Mouse (Mus musculus) forebrain, embryonic 16.5 days (tissue): ENCODE data around the gene Alpl. TPM values are rescaled to one million over a fixed set of nuclear protein-coding genes. Genes with fewer than 3 reads are reported as not detected.

ENCODE experiments used
- ATAC-seq: fragments of 200-750 bp; cut with Nextera tagmentation; 2 replicates; pipeline ENCODE4 v1.8.0; 2017; ENCODE audit warnings: mild to moderate bottlenecking, moderate library complexity
- H3K27ac ChIP-seq: fragments of 300-500 bp; sonication (generic); 2 replicates; pipeline ENCODE4 v1.5.1; 2014; ENCODE audit warnings: low read length, control low read depth
- H3K27me3 ChIP-seq: fragments of 300-500 bp; sonication (generic); replicated peaks from 2 replicates; pipeline ENCODE4 v1.6.1; 2014; ENCODE audit warnings: low read length; ENCODE audit not compliant: control insufficient read depth, insufficient read depth
- H3K36me3 ChIP-seq: fragments of 300-500 bp; sonication (generic); 2 replicates; pipeline ENCODE4 v1.6.1; 2014; ENCODE audit not compliant: control insufficient read depth, insufficient read depth
- H3K4me1 ChIP-seq: fragments of 300-500 bp; sonication (generic); replicated peaks from 2 replicates; pipeline ENCODE4 v1.6.1; 2014; ENCODE audit warnings: low read length; ENCODE audit not compliant: control insufficient read depth, insufficient read depth
- H3K4me2 ChIP-seq: fragments of 300-500 bp; sonication (generic); 2 replicates; pipeline ENCODE4 v1.6.1; 2014; ENCODE audit warnings: mild to moderate bottlenecking, low read length, control low read depth
- H3K4me3 ChIP-seq: fragments of 300-500 bp; sonication (generic); replicated peaks from 2 replicates; pipeline ENCODE4 v1.5.1; 2014; ENCODE audit warnings: mild to moderate bottlenecking, low read length, control low read depth
- H3K9ac ChIP-seq: fragments of 300-500 bp; sonication (generic); replicated peaks from 2 replicates; pipeline ENCODE4 v1.6.1; 2014; ENCODE audit warnings: low read depth, low read length, control low read depth
- H3K9me3 ChIP-seq: fragments of 300-500 bp; sonication (generic); 2 replicates; pipeline ENCODE4 v1.6.1; 2016; ENCODE audit warnings: low read length; ENCODE audit not compliant: control insufficient read depth
- WGBS: fragments of 180-500 bp; shearing (Covaris S2); extraction: QIAGEN DNeasy Blood & Tissue Kit; methylation state at CpG from one replicate; pipeline ENCODE4 v1.1.7; 2014; 5-methylcytosine and 5-hydroxymethylcytosine counted together
- polyA plus RNA-seq: library from polyadenylated mRNA; unstranded; fragments of >200 nt; fragmentation: Nextera tagmentation; extraction: Ambion mirVana; gene quantifications from 2 replicates; pipeline ENCODE4 v1.2.1, GENCODE M21; 2015

The Alpl gene
- polyA plus RNA-seq, 1 experiment from 2014 or later: 7.6 TPM

GRCm38 (mm10) chr4:137729155-137729855, 66.9 kb downstream of the Alpl start:
- Histone ChIP-seq H3K27me3 (no peaks in the 10 kb centered on the region), H3K4me1 (peaks cover 22% of the 10 kb centered on the region), H3K9ac (peak overlapping the region; percentile 62), H3K9me3 (no peaks in the 10 kb centered on the region), H3K27ac (no peak overlapping the region), H3K36me3 (no peaks in the 10 kb centered on the region), H3K4me3 (peak overlapping the region; percentile 51), H3K4me2 (peak overlapping the region; percentile 77)
- ATAC-seq: peak; percentile 37
- 15% methylated on average over 24 of the region's 24 CpGs for WGBS

DNA sequence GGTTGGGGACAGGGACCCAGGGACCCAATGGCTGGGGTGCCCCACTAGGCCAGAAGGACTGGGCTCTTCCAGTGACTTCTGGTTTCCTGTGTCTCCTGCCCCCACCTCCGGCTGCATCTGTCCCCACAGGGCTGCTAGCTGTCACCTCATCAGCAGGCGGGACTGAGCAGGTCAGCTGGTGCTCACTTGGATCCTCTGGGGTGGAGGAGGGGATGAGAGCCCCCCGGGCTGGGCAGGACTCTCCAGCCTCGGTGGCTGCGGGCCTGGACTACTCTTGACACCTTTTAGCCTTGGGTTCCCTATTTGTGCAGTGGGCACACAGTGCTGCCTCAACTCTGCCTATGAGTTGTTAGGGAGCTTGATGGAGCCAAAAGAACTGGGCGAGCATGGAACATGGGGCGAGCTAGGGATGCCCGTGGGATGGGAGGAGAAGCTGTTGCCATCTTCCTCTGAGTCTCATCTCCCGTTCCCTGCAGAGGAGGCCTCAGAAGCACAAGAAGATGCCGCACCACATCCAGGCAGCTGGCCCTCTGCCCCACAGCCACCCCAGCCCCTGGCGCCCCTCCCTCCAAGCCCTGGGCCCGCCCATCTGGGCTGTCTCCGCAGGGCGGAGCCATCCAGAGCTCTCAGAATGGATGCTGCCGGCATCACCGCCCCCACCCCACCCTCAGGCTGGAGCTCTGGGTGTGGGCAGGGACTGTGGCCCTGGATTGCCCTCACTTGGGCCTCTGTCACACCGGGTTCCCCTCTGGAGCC, 67.6 kb downstream of the Alpl start:
- Histone ChIP-seq H3K36me3 (no peaks in the 10 kb centered on the region), H3K4me1 (peaks cover 26% of the 10 kb centered on the region), H3K4me2 (peak overlapping the region; percentile 77), H3K9ac (peak overlapping the region; percentile 62), H3K27me3 (peaks cover 3% of the 10 kb centered on the region; the same call in 1 of the 2 replicates), H3K27ac (no peak overlapping the region), H3K9me3 (no peaks in the 10 kb centered on the region), H3K4me3 (peak overlapping the region; percentile 51)
- WGBS: 8% methylated on average over 17 of the region's 17 CpGs
- peak; percentile 53 for ATAC-seq

- Histone ChIP-seq H3K4me3 (no peak overlapping the region), H3K4me1 (peaks cover 29% of the 10 kb centered on the region), H3K27ac (no peak overlapping the region), H3K9me3 (no peaks in the 10 kb centered on the region), H3K36me3 (no peaks in the 10 kb centered on the region), H3K4me2 (peak overlapping the region; percentile 3; the same call in 1 of the 2 replicates), H3K9ac (no peak overlapping the region), H3K27me3 (peaks cover 3% of the 10 kb centered on the region; the same call in 1 of the 2 replicates)
- 4% methylated on average over 15 of the region's 18 CpGs for WGBS
- peak; percentile 32 for ATAC-seq
Measured at GRCm38 (mm10) chr4:137727506-137728187, 68.5 kb downstream of the Alpl start.

- Histone ChIP-seq H3K27ac (no peak overlapping the region), H3K4me3 (no peak overlapping the region), H3K9me3 (no peaks in the 10 kb centered on the region), H3K4me1 (peaks cover 33% of the 10 kb centered on the region), H3K36me3 (no peaks in the 10 kb centered on the region), H3K27me3 (peaks cover 3% of the 10 kb centered on the region; the same call in 1 of the 2 replicates), H3K9ac (no peak overlapping the region; the same call in 1 of the 2 replicates), H3K4me2 (no peak overlapping the region)
- ATAC-seq: no peak
- 73% methylated on average over 18 of the region's 18 CpGs for WGBS
Measured at GRCm38 (mm10) chr4:137726739-137727505, 69.3 kb downstream of the Alpl start.

- peaks cover 33% of the 10 kb centered on the region for H3K4me1 ChIP-seq
- WGBS: 80% methylated on average over 13 of the region's 13 CpGs
- no peaks in the 10 kb centered on the region for H3K36me3 ChIP-seq
- H3K27ac ChIP-seq: no peak overlapping the region
- no peaks in the 10 kb centered on the region for H3K9me3 ChIP-seq
- no peak overlapping the region for H3K9ac ChIP-seq
- no peak overlapping the region for H3K4me2 ChIP-seq
- no peak overlapping the region for H3K4me3 ChIP-seq
- H3K27me3 ChIP-seq: peaks cover 3% of the 10 kb centered on the region; the same call in 1 of the 2 replicates
- ATAC-seq: no peak
Measured at GRCm38 (mm10) chr4:137725541-137726145, 70.5 kb downstream of the Alpl start.

- Histone ChIP-seq H3K4me2 (no peak overlapping the region), H3K9ac (no peak overlapping the region), H3K4me1 (peaks cover 33% of the 10 kb centered on the region), H3K9me3 (no peaks in the 10 kb centered on the region), H3K4me3 (no peak overlapping the region), H3K27ac (no peak overlapping the region), H3K27me3 (peaks cover 3% of the 10 kb centered on the region; the same call in 1 of the 2 replicates), H3K36me3 (no peaks in the 10 kb centered on the region)
- no peak for ATAC-seq
- WGBS: 50% methylated on average over 8 of the region's 8 CpGs
Measured at GRCm38 (mm10) chr4:137724766-137725165, 71.4 kb downstream of the Alpl start.

DNA sequence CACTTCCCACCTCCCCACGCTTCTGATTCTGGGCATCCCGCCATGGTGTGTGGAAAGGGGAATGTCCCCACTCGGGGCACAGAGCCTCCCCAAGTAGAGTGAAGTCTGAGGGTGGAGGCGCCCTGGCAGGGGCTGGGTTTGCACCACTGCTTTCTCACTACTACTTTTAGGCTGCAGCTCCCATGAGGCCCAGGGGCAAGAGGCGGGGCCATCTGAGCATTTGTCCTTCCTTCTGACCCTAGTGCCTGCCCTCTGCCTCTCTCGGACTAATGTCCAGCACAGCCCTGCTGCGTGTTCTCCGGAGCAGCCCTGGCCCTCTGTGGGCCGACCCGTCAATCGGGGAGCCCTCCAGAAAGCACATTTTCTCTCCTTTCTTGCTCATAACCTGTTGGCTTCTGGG, 72.0 kb downstream of the Alpl start:
- WGBS: 47% methylated on average over 11 of the region's 11 CpGs
- Histone ChIP-seq H3K27me3 (peaks cover 3% of the 10 kb centered on the region; the same call in 1 of the 2 replicates), H3K4me1 (peaks cover 35% of the 10 kb centered on the region), H3K27ac (no peak overlapping the region), H3K4me3 (no peak overlapping the region), H3K4me2 (no peak overlapping the region; the same call in 1 of the 2 replicates), H3K9ac (no peak overlapping the region), H3K9me3 (no peaks in the 10 kb centered on the region), H3K36me3 (no peaks in the 10 kb centered on the region)
- no peak for ATAC-seq

GRCm38 (mm10) chr4:137723527-137723926, 72.7 kb downstream of the Alpl start:
- ATAC-seq: no peak
- Histone ChIP-seq H3K27me3 (peaks cover 3% of the 10 kb centered on the region; the same call in 1 of the 2 replicates), H3K27ac (no peak overlapping the region), H3K36me3 (no peaks in the 10 kb centered on the region), H3K9ac (peak overlapping the region; percentile 42), H3K4me2 (peak overlapping the region; percentile 38), H3K4me3 (peak overlapping the region; percentile 19), H3K9me3 (no peaks in the 10 kb centered on the region), H3K4me1 (peaks cover 35% of the 10 kb centered on the region)
- WGBS: 44% methylated on average over 25 of the region's 25 CpGs
